Mouse (Mus musculus) small intestine, adult 2 months (tissue): ENCODE data around the gene Mettl1. TPM values are rescaled to one million over a fixed set of nuclear protein-coding genes. Genes with fewer than 3 reads are reported as not detected.

Source experiments
- H3K27ac ChIP-seq: fragments of 200-500 bp; 2 replicates; pipeline ENCODE4 v1.5.1; 2012; ENCODE audit warnings: low read depth, low read length, control low read depth, inconsistent platforms; ENCODE audit not compliant: insufficient read depth
- H3K27me3 ChIP-seq: fragments of 200-500 bp; 2 replicates; pipeline ENCODE4 v1.6.1; 2012; ENCODE audit warnings: mild to moderate bottlenecking, moderate library complexity, low read length, inconsistent platforms; ENCODE audit not compliant: control insufficient read depth, insufficient read depth
- H3K36me3 ChIP-seq: fragments of 200-500 bp; 2 replicates; pipeline ENCODE4 v1.6.1; 2012; ENCODE audit warnings: mild to moderate bottlenecking, low read length, control low read depth, inconsistent platforms; ENCODE audit not compliant: control insufficient read depth, insufficient read depth
- H3K4me1 ChIP-seq: fragments of 200-500 bp; 2 replicates; pipeline ENCODE4 v1.6.1; 2012; ENCODE audit warnings: low read length, inconsistent platforms, mixed read lengths; ENCODE audit not compliant: control insufficient read depth, insufficient read depth, insufficient read length
- H3K4me3 ChIP-seq: fragments of 200-500 bp; 2 replicates; pipeline ENCODE4 v1.5.1; 2012; ENCODE audit warnings: low read depth, mild to moderate bottlenecking, control low read depth, inconsistent platforms, low read length, moderate library complexity
- CTCF ChIP-seq: fragments of 200-500 bp; IDR thresholded peaks from 2 replicates; pipeline ENCODE4 v1.5.1; 2012; ENCODE audit warnings: low read depth, mild to moderate bottlenecking, control low read depth, inconsistent platforms, low read length, moderate library complexity, mixed read lengths; ENCODE audit not compliant: insufficient replicate concordance, insufficient read length; ENCODE audit errors: extremely low read depth
- POLR2A ChIP-seq: fragments of 200-500 bp; IDR thresholded peaks from 2 replicates; pipeline ENCODE4 v1.6.1; 2012; ENCODE audit warnings: low read depth, mild to moderate bottlenecking, control low read depth, inconsistent platforms, low read length, moderate library complexity
- WGBS: fragments of 180-500 bp; shearing (Covaris S2); methylation state at CpG from one replicate; pipeline ENCODE4 v1.1.7; 2018; 5-methylcytosine and 5-hydroxymethylcytosine counted together
- polyA plus RNA-seq: library from polyadenylated mRNA; depleted of rRNA; stranded (reverse); fragments of >200 nt; gene quantifications from 2 replicates; pipeline ENCODE4 v1.2.3, GENCODE M21; 2012

The Mettl1 gene
- polyA plus RNA-seq, 1 experiment = 9.6 TPM

DNA sequence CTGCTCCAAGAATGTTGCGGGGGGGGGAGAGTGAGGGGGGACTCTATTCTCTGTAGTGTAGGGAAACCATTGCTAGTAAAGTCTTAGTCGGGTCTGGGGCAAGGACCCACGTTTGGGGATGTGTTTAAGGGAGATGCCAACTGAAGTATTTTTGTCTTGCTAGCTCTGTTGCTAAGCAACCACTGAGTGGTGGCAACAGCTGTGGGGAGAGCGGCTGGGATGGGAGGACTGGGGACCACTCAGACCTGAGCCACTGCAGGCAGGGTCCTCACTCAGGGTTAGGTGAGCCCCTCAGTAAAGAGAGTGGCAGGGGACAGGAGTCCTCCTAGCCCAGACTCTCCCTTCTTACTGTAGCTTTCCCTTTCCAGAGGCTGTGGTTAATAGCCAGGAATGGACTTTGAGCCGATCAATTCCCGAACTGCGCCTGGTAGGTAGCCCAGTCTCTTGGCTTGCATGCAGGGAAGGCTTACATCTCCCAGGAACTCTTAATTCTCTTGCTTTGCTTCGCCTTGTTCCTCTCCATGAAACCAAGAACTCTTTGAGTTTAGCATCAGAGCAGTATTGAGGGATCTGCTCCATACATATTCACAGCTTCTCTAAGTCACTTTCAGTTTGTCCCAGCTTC is 40.9 kb downstream of the Mettl1 start:
- Histone ChIP-seq H3K4me3 (no peak overlapping the region), H3K27ac (no peak overlapping the region), H3K27me3 (peaks cover 42% of the 10 kb centered on the region), H3K4me1 (peaks cover 15% of the 10 kb centered on the region), H3K36me3 (no peaks in the 10 kb centered on the region)
- TF ChIP-seq CTCF = no peak
- no peak for TF ChIP-seq POLR2A
- 23% methylated on average over 8 of the region's 8 CpGs for WGBS

DNA sequence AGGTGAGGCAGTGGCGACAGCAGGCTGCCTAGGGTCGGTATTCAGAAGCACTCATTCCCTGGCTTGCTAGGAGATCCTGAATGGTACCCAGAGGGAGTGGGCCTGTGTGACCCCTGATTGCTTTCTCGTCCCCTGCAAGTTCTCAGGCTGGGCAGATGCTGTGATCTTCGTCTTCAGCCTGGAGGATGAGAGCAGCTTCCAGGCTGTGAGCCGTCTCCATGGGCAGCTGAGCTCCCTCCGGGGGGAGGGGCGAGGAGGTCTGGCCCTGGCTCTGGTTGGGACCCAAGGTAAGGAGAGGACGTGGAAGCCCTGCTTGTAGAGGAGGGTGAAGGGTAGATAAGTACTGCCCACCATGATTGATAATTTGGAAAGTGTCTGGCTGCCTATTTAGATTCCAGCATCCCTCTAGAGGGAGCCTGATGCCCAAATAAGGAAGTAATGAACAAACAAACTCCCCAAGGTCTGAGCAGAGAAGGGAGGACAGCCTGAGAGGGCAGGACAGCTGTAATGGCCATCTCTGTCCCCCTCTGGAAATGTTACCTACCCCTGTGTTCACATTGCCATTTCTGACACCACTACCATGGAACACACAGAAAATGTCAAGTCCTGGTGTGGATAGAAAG is 42.2 kb downstream of the Mettl1 start:
- peaks cover 32% of the 10 kb centered on the region for H3K27me3 ChIP-seq

GRCm38 (mm10) chr10:127083915-127084306 is 42.7 kb downstream of the Mettl1 start:
- no peaks in the 10 kb centered on the region for H3K36me3 ChIP-seq
- H3K27ac ChIP-seq = no peak overlapping the region
- WGBS = 21% methylated on average over 5 of the region's 5 CpGs
- H3K27me3 ChIP-seq = peaks cover 27% of the 10 kb centered on the region
- no peak for TF ChIP-seq POLR2A
- H3K4me3 ChIP-seq = no peak overlapping the region
- H3K4me1 ChIP-seq = peaks cover 15% of the 10 kb centered on the region

More for the DNA sequence above, 42.2 kb downstream of the Mettl1 start:
- H3K4me3 ChIP-seq = no peak overlapping the region
- 58% methylated on average over 8 of the region's 8 CpGs for WGBS
- H3K36me3 ChIP-seq = no peaks in the 10 kb centered on the region
- peak overlapping the region; percentile 39; the same call in 1 of the 2 replicates for H3K27ac ChIP-seq
- TF ChIP-seq POLR2A = no peak
- no peak for TF ChIP-seq CTCF
- H3K4me1 ChIP-seq = peaks cover 15% of the 10 kb centered on the region

DNA sequence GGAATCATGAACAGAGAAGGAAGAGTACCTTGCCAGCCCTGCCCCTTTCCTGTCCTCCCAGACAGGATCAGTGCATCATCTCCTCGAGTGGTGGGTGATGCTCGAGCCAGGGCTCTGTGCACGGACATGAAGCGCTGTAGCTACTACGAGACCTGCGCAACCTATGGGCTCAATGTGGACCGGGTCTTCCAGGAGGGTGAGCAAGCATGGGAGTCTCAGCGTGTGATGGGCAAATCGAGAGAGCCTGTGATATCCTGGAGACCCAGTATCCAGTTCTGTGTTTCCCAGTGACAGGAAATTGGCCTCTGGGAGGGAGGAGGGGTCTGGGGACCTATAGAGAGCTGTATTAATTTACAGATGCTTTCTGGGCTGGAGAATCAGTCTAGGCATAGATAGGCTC is 43.8 kb downstream of the Mettl1 start:
- Histone ChIP-seq H3K4me3 (no peak overlapping the region), H3K4me1 (peaks cover 9% of the 10 kb centered on the region), H3K27me3 (peaks cover 15% of the 10 kb centered on the region), H3K36me3 (no peaks in the 10 kb centered on the region), H3K27ac (no peak overlapping the region)
- WGBS = 82% methylated on average over 9 of the region's 9 CpGs
- TF ChIP-seq POLR2A (no peak), CTCF (no peak)

GRCm38 (mm10) chr10:127085633-127086032 is 44.4 kb downstream of the Mettl1 start:
- H3K27ac ChIP-seq = no peak overlapping the region
- H3K27me3 ChIP-seq = peaks cover 13% of the 10 kb centered on the region
- TF ChIP-seq CTCF (no peak), POLR2A (no peak)
- no peak overlapping the region for H3K4me3 ChIP-seq
- H3K4me1 ChIP-seq = peaks cover 10% of the 10 kb centered on the region
- WGBS = 54% methylated on average over 6 of the region's 6 CpGs
- H3K36me3 ChIP-seq = no peaks in the 10 kb centered on the region

DNA sequence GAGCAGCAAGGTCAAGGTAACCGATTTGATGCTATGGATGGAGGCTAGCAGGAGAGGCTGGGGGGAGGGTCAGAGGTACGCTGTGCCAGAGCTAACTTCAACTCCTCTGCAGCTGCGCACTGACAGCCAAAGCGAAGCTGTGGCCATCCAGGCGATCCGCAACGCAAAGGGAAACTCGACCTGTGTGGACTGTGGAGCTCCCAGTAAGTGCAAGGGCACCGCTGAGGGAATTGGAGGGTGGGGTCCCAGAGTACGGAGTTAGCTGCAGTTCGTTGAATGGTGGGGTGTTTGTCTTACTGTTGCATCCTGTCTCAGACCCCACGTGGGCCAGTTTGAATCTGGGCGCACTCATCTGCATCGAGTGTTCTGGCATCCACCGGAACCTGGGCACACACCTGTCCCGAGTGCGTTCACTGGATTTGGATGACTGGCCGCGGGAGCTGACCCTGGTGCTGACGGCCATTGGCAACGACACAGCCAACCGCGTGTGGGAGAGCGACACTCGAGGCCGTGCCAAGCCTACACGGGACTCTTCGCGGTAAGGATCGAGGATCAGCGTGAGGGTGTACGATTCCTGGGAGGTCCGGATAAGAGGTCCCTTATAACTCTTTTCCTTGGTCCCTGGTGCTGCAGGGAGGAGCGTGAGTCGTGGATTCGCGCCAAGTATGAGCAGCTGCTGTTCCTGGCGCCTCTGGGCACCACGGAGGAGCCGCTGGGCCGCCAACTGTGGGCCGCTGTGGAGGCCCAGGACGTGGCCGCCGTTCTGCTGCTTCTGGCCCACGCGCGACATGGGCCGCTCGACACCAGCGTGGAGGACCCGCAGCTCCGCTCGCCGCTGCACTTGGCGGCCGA is 49.6 kb downstream of the Mettl1 start:
- peak overlapping the region; percentile 32 for H3K4me3 ChIP-seq
- H3K4me1 ChIP-seq = peaks cover 13% of the 10 kb centered on the region
- H3K27me3 ChIP-seq = peaks cover 15% of the 10 kb centered on the region
- peaks cover 5% of the 10 kb centered on the region for H3K36me3 ChIP-seq
- H3K27ac ChIP-seq = no peak overlapping the region
- 15% methylated on average over 57 of the region's 57 CpGs for WGBS
- TF ChIP-seq POLR2A (no peak), CTCF (no peak)
